Mouse (Mus musculus): ENCODE data around the gene Cnpy4. TPM values are rescaled to one million over a fixed set of nuclear protein-coding genes. Genes with fewer than 3 reads are reported as not detected.
"Not testable (repeated sequence)": the region's sequence is repeated elsewhere in the genome, so short reads cannot be mapped to it uniquely, and the experiment has no call there.

The Cnpy4 gene
- polyA plus RNA-seq, 1 experiment from 2014 or later, result 36.4 TPM

GRCm38 (mm10) chr5:138194755-138195345 is 7.6 kb downstream of the Cnpy4 start:
- no peaks in the 10 kb centered on the region for H3K9me3 ChIP-seq (replicated peaks; ENCODE audit: control insufficient read depth, low read length)
- H3K27me3 ChIP-seq (replicated peaks; ENCODE audit: control insufficient read depth, insufficient read depth, low read length), result no peaks in the 10 kb centered on the region
- DNase-seq (ENCODE audit: low spot score) (peak; percentile 51), ATAC-seq (peak; percentile 69)
- H3K4me3 ChIP-seq (ENCODE audit: low read depth, low read length), result peak overlapping the region; percentile 70
- peak overlapping the region; percentile 94 for H3K9ac ChIP-seq (ENCODE audit: low read length)
- H3K27ac ChIP-seq (ENCODE audit: low read depth, low read length), result peak overlapping the region; percentile 84
- WGBS, result 2% methylated on average over 29 of the region's 29 CpGs
- H3K36me3 ChIP-seq (ENCODE audit: control insufficient read depth, insufficient read depth, low read length), result peaks cover 28% of the 10 kb centered on the region
- H3K4me1 ChIP-seq (ENCODE audit: control insufficient read depth, insufficient read depth, low read length), result no peaks in the 10 kb centered on the region; the same call in 1 of the 2 replicates
- peak overlapping the region; percentile 97 for H3K4me2 ChIP-seq (ENCODE audit: low read length)

- H3K27me3 ChIP-seq (replicated peaks; ENCODE audit: control insufficient read depth, insufficient read depth, low read length), result no peaks in the 10 kb centered on the region
- DNase-seq (ENCODE audit: low spot score) (no peak), ATAC-seq (no peak)
- H3K36me3 ChIP-seq (ENCODE audit: control insufficient read depth, insufficient read depth, low read length), result peaks cover 23% of the 10 kb centered on the region
- H3K4me1 ChIP-seq (ENCODE audit: control insufficient read depth, insufficient read depth, low read length), result no peaks in the 10 kb centered on the region; the same call in 1 of the 2 replicates
- peak overlapping the region; percentile 94; the same call in 1 of the 2 replicates for H3K9ac ChIP-seq (ENCODE audit: low read length)
- no peak overlapping the region for H3K27ac ChIP-seq (ENCODE audit: low read depth, low read length)
- peak overlapping the region; percentile 70 for H3K4me3 ChIP-seq (ENCODE audit: low read depth, low read length)
- 75% methylated on average over 7 of the region's 7 CpGs for WGBS
- H3K9me3 ChIP-seq (replicated peaks; ENCODE audit: control insufficient read depth, low read length), result no peaks in the 10 kb centered on the region
- H3K4me2 ChIP-seq (ENCODE audit: low read length), result peak overlapping the region; percentile 97
Observed at GRCm38 (mm10) chr5:138195463-138195862, 8.2 kb downstream of the Cnpy4 start.

GRCm38 (mm10) chr5:138199576-138199975 is 12.3 kb downstream of the Cnpy4 start:
- DNase-seq (ENCODE audit: low spot score), result peak; percentile 36
- H3K27ac ChIP-seq (ENCODE audit: low read depth, low read length), result no peak overlapping the region
- no peaks in the 10 kb centered on the region for H3K36me3 ChIP-seq (ENCODE audit: control insufficient read depth, insufficient read depth, low read length)
- H3K4me3 ChIP-seq (ENCODE audit: low read depth, low read length), result no peak overlapping the region
- ATAC-seq, result no peak
- H3K4me2 ChIP-seq (ENCODE audit: low read length), result no peak overlapping the region
- no peaks in the 10 kb centered on the region for H3K9me3 ChIP-seq (replicated peaks; ENCODE audit: control insufficient read depth, low read length)
- H3K27me3 ChIP-seq (replicated peaks; ENCODE audit: control insufficient read depth, insufficient read depth, low read length), result no peaks in the 10 kb centered on the region
- no peak overlapping the region for H3K9ac ChIP-seq (ENCODE audit: low read length)
- no peaks in the 10 kb centered on the region for H3K4me1 ChIP-seq (ENCODE audit: control insufficient read depth, insufficient read depth, low read length)
- 10% methylated on average over 1 of the region's 1 CpGs for WGBS

GRCm38 (mm10) chr5:138202086-138202485 is 14.8 kb downstream of the Cnpy4 start:
- ATAC-seq (no peak), DNase-seq (ENCODE audit: low spot score) (no peak)
- no peaks in the 10 kb centered on the region for H3K4me1 ChIP-seq (ENCODE audit: control insufficient read depth, insufficient read depth, low read length)
- no peaks in the 10 kb centered on the region for H3K36me3 ChIP-seq (ENCODE audit: control insufficient read depth, insufficient read depth, low read length)
- 89% methylated on average over 3 of the region's 3 CpGs for whole genome bisulfite sequencing
- H3K27ac ChIP-seq (ENCODE audit: low read depth, low read length), result no peak overlapping the region
- no peak overlapping the region for H3K9ac ChIP-seq (ENCODE audit: low read length)
- no peaks in the 10 kb centered on the region for H3K9me3 ChIP-seq (replicated peaks; ENCODE audit: control insufficient read depth, low read length)
- no peak overlapping the region for H3K4me2 ChIP-seq (ENCODE audit: low read length)
- no peaks in the 10 kb centered on the region for H3K27me3 ChIP-seq (replicated peaks; ENCODE audit: control insufficient read depth, insufficient read depth, low read length)
- no peak overlapping the region for H3K4me3 ChIP-seq (ENCODE audit: low read depth, low read length)

- Histone ChIP-seq H3K36me3 (ENCODE audit: control insufficient read depth, insufficient read depth, low read length) (no peaks in the 10 kb centered on the region), H3K9ac (ENCODE audit: low read length) (no peak overlapping the region), H3K4me2 (ENCODE audit: low read length) (no peak overlapping the region), H3K27ac (ENCODE audit: low read depth, low read length) (no peak overlapping the region), H3K9me3 (replicated peaks; ENCODE audit: control insufficient read depth, low read length) (no peaks in the 10 kb centered on the region), H3K27me3 (replicated peaks; ENCODE audit: control insufficient read depth, insufficient read depth, low read length) (no peaks in the 10 kb centered on the region), H3K4me3 (ENCODE audit: low read depth, low read length) (no peak overlapping the region), H3K4me1 (ENCODE audit: control insufficient read depth, insufficient read depth, low read length) (no peaks in the 10 kb centered on the region)
- 88% methylated on average over 1 of the region's 1 CpGs for WGBS
- no peak for DNase-seq (ENCODE audit: low spot score)
- ATAC-seq, result no peak
Observed at GRCm38 (mm10) chr5:138207253-138207652, 20.0 kb downstream of the Cnpy4 start.

- ATAC-seq (no peak), DNase-seq (ENCODE audit: low spot score) (no peak)
- H3K4me2 ChIP-seq (ENCODE audit: low read length), result no peak overlapping the region
- H3K27me3 ChIP-seq (replicated peaks; ENCODE audit: control insufficient read depth, insufficient read depth, low read length), result no peaks in the 10 kb centered on the region
- no peaks in the 10 kb centered on the region for H3K4me1 ChIP-seq (ENCODE audit: control insufficient read depth, insufficient read depth, low read length)
- H3K9ac ChIP-seq (ENCODE audit: low read length), result no peak overlapping the region
- H3K36me3 ChIP-seq (ENCODE audit: control insufficient read depth, insufficient read depth, low read length), result no peaks in the 10 kb centered on the region
- H3K9me3 ChIP-seq (replicated peaks; ENCODE audit: control insufficient read depth, low read length), result no peaks in the 10 kb centered on the region
- H3K4me3 ChIP-seq (ENCODE audit: low read depth, low read length), result no peak overlapping the region
- no peak overlapping the region for H3K27ac ChIP-seq (ENCODE audit: low read depth, low read length)
- WGBS, result 87% methylated on average over 4 of the region's 4 CpGs
Observed at GRCm38 (mm10) chr5:138207873-138208272, 20.6 kb downstream of the Cnpy4 start.

GRCm38 (mm10) chr5:138216632-138217031 is 29.3 kb downstream of the Cnpy4 start:
- not testable (repeated sequence) for H3K4me3 ChIP-seq (ENCODE audit: low read depth, low read length); H3K9me3 ChIP-seq (replicated peaks; ENCODE audit: control insufficient read depth, low read length); H3K36me3 ChIP-seq (ENCODE audit: control insufficient read depth, insufficient read depth, low read length); H3K9ac ChIP-seq (ENCODE audit: low read length); H3K27me3 ChIP-seq (replicated peaks; ENCODE audit: control insufficient read depth, insufficient read depth, low read length); H3K27ac ChIP-seq (ENCODE audit: low read depth, low read length); ATAC-seq; H3K4me2 ChIP-seq (ENCODE audit: low read length); H3K4me1 ChIP-seq (ENCODE audit: control insufficient read depth, insufficient read depth, low read length); DNase-seq (ENCODE audit: low spot score)
- WGBS, result 95% methylated on average over 13 of the region's 13 CpGs

- 79% methylated on average over 2 of the region's 2 CpGs for WGBS
- Histone ChIP-seq H3K4me1 (ENCODE audit: control insufficient read depth, insufficient read depth, low read length) (no peaks in the 10 kb centered on the region), H3K27me3 (replicated peaks; ENCODE audit: control insufficient read depth, insufficient read depth, low read length) (no peaks in the 10 kb centered on the region), H3K4me2 (ENCODE audit: low read length) (no peak overlapping the region), H3K4me3 (ENCODE audit: low read depth, low read length) (no peak overlapping the region), H3K27ac (ENCODE audit: low read depth, low read length) (no peak overlapping the region), H3K9me3 (replicated peaks; ENCODE audit: control insufficient read depth, low read length) (no peaks in the 10 kb centered on the region), H3K36me3 (ENCODE audit: control insufficient read depth, insufficient read depth, low read length) (no peaks in the 10 kb centered on the region), H3K9ac (ENCODE audit: low read length) (no peak overlapping the region)
- ATAC-seq (no peak), DNase-seq (ENCODE audit: low spot score) (no peak)
Observed at GRCm38 (mm10) chr5:138219864-138220263, 32.6 kb downstream of the Cnpy4 start.

- no peak overlapping the region for H3K9ac ChIP-seq (ENCODE audit: low read length)
- no peaks in the 10 kb centered on the region for H3K9me3 ChIP-seq (replicated peaks; ENCODE audit: control insufficient read depth, low read length)
- H3K27me3 ChIP-seq (replicated peaks; ENCODE audit: control insufficient read depth, insufficient read depth, low read length), result no peaks in the 10 kb centered on the region
- H3K4me3 ChIP-seq (ENCODE audit: low read depth, low read length), result no peak overlapping the region
- H3K4me2 ChIP-seq (ENCODE audit: low read length), result no peak overlapping the region
- WGBS, result 24% methylated on average over 4 of the region's 4 CpGs
- ATAC-seq (no peak), DNase-seq (ENCODE audit: low spot score) (peak; percentile 76)
- H3K4me1 ChIP-seq (ENCODE audit: control insufficient read depth, insufficient read depth, low read length), result no peaks in the 10 kb centered on the region
- no peak overlapping the region for H3K27ac ChIP-seq (ENCODE audit: low read depth, low read length)
- H3K36me3 ChIP-seq (ENCODE audit: control insufficient read depth, insufficient read depth, low read length), result no peaks in the 10 kb centered on the region
Observed at GRCm38 (mm10) chr5:138222111-138222510, 34.8 kb downstream of the Cnpy4 start.
